Mouse (Mus musculus) adrenal gland, postnatal 10 days (tissue): ENCODE data around the gene Chd5. TPM values are rescaled to one million over a fixed set of nuclear protein-coding genes. Genes with fewer than 3 reads are reported as not detected.

ENCODE experiments used
- DNase-seq: peaks from one replicate; pipeline ENCODE4 v3.0.0; 2021; ENCODE audit warnings: mixed read lengths
- total RNA-seq, 2 experiments: library from RNA; stranded (reverse); gene quantifications; 2 replicates each; pipeline ENCODE4 v1.2.3; 2021

The Chd5 gene
- total RNA-seq, 2 experiments from 2014 or later, result 8.8 TPM

DNA sequence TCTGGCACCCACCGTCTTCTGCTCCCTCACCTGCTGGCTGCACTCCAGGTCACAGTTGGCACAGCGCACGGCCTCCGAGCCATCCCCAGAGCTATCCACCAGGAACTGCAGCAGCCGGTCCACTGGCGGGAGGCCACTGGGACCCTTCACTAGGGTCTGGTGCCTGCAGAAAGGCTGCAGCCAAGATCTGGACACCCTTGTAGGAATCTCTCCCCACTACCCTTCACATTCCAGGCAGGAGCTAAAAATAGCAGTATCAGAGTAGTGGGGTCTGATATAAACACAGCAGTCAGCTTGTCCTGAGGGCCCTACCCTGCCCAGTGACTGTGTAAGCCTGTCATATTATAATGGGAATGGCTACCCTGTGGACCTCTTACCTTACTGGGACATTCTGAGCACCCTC, 20.8 kb upstream of the Chd5 start:
- no peak for DNase-seq

DNA sequence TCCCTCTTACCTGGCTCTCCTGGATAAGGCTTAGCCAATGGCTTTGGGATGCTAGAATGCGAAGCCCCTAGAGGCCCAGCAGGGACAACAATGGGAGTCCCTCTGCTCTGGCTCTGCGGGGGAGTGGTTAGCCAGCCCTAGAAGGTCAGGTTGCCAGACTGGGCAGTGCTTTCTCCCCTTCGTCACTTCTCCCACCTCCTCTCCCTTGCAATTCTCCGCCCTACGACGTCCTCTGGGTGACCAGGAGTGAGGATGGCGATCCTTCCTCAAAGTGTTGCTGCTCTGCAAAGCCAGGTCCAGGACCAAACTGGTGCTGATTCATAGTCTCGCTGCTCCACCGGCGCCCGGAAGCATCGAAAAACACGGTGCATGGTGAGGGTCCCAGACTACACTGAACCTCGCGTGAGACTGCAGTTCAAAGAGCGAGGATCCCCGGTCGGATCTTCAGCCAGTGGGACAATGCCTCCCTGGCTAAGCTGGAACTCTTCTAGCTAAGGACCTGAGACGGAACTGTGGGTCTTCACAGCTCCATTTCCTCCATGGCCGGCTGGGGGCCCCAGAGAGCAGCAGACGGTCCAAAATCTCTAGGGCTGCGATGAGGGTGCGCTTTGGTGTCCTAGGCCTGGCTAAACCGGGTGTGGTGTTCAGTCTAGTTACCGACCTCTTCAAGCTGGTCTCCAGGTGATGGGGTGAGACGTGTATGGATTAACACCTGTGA, 19.8 kb upstream of the Chd5 start, which contains the start of gene Rnf207:
Gene Rnf207 (minus strand): TSS at position 477 of the 718 bp plus-strand sequence.
- peak; percentile 76 for DNase-seq

DNA sequence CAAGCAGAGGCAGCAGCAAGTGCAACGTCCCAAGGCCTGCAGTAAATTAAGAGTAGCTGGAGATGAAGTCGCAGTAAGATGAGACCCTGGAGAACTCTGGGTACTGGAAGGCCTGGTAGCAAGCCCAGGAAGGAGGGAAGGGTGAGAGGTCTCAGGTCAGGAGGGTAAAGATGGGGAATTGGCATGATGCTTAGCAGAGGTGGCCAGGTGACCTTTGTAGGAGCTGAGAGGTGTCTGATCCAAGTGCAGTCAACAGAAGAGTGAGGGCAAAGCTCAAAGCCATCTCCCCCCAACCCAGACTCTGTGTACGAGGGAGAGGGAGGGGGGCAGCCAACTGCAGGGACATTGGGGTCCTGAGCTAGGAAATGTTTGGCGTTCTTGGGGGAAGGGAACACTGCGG, 17.0 kb upstream of the Chd5 start:
- no peak for DNase-seq

- DNase-seq, result no peak
Observed at GRCm38 (mm10) chr4:152324641-152325562, 13.5 kb upstream of the Chd5 start.

DNA sequence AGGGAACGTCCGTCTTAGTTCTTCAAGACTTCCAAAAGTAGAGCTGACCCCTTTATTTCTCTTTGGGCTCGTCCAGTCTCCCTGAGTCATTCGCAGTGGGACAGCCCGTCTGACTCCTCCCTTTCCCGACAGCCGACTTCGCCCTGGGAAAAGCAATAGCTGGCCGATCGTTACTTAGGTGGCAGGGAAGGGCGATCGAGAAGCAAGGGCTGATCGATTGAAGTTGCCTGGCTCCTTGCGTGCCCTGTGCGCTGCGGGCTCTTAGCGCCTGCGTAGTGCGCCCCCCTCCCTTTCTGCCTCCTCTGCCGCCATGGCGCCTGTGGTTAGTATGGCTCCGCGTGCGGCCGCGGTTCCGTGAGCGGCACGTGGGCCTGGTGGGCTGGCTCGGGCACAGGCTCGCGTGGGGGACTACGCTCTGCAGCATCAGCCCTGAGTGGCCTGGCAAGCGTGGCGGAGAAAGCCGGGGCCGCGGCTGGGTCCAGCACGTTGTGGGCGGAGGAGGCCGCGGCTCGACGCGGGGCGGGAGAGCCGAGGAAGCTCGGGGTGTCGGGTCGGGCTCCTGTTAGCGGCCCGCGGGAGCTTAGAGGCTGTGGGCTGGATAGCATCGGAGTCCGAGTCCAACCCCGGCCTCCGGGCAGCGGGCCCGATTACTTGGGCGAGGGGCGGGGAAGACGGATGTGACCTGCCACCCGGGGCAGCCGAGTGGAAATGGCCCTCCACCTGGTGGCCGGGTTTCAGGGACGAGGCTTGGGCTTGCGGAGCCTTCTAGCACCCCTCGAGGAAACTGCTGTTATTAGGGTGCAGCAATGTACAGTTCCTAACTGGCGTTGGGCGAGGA, 12.7 kb upstream of the Chd5 start, which contains the start of gene Rpl22:
Gene Rpl22 (plus strand): TSS at position 169 of the 838 bp plus-strand sequence.
- DNase-seq, result peak; percentile 92

- DNase-seq, result no peak
Observed at GRCm38 (mm10) chr4:152326543-152326942, 11.9 kb upstream of the Chd5 start.

- DNase-seq, result peak; percentile 61
Observed at GRCm38 (mm10) chr4:152328691-152329090, 9.8 kb upstream of the Chd5 start.

- peak; percentile 82 for DNase-seq
Observed at GRCm38 (mm10) chr4:152332952-152333351, 5.5 kb upstream of the Chd5 start.

GRCm38 (mm10) chr4:152333587-152333986, 4.9 kb upstream of the Chd5 start:
- no peak for DNase-seq

DNA sequence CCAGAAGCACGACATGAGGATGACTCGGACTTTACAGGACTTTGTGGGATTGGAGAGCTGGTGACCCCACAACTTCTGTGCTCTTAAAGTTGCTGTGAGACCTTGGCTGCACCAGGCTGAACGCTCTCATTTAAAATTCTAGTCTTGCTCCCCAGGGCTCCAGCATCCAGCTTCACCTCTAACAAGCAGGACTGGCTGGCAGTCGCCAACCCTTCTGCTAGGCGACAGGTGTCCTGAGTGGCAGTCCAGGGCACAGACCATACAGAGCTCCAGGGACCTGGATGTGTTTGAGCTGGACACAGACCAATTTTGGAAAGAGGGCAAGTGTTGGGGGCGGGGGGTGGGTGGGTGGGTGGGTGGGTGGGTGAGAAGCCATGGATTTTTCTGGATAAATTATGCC, 679 bp upstream of the Chd5 start:
- DNase-seq, result no peak

DNA sequence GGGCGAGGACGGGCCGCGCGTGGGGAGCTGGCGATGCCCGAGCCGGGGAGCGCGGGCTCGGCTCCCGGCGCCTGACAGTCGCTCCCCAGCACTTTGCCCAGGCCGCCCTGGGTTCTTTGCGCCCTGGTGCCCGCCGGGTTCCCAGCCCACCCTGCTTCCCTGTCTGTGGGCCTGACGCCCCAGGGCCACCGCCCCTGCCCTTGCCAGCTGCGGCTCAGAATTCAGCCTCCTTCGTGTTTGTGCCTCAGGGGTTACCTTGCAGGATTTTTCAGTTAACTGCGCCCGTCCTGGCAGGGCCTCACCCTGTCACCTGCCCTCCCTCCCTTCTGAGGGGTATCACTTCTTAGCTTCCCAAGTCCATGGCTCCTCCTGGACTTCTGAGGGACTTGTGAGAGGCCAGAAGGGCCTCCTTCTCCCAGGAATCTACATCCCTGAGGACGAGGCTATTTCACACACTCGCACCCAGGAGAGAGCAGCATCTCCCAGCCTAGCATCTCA, 891 bp downstream of the Chd5 start:
- no peak for DNase-seq

DNA sequence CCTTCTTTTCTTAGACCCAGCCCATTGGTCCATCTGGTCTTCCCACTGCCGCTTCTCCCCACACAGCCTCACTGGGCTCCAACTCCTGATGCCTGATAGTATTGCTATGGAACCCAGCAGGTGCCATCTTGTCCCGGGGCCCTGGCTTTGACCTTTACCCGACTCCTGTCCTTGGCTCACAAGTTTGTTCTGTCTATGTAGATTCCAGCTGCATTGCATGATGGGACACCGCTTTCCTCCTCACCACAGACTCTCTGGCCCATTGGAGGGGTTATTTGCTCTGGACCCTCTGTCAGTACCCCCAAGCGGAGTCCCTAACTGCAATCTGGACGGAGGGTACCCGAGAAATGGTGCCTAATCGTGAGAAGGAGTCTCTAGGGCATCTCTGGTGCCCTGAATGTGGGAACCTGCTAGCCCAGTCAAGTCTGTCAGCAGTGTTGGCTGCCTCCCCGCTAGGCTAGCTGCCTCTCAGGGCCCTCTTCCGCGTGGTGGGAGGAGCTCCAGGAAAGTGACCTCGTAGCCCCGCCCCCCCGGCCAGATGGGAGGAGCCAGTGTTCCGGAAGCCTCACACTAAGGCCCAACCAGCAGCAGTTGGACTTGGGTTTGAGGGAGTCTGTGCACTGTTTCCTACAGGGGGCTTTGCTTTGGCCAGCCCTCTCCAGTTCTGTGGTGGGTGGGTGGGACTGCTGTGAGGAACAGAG, 2.3 kb downstream of the Chd5 start:
- peak; percentile 47 for DNase-seq

DNA sequence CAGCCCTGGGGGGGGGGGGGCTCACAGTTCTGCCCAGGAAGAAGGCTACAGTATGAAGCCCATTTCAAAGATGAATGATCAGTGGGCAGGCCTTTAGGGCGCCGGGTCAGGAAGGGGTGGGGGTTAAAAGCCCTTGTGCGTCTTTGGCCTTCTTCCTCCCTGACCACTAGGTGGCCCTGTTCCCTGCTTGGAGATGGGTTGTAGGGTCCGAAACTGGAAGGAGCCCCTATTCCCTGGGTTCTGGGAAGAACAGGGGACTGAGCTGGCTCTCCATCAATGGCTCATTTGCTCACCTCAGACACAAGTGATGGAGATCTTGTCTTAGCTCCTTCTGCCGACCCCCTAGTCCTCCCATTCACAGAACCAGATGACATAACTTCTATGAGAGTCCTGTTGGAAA, 4.8 kb downstream of the Chd5 start:
- DNase-seq, result peak; percentile 48

- DNase-seq, result no peak
Observed at GRCm38 (mm10) chr4:152344651-152345050, 6.2 kb downstream of the Chd5 start.

DNA sequence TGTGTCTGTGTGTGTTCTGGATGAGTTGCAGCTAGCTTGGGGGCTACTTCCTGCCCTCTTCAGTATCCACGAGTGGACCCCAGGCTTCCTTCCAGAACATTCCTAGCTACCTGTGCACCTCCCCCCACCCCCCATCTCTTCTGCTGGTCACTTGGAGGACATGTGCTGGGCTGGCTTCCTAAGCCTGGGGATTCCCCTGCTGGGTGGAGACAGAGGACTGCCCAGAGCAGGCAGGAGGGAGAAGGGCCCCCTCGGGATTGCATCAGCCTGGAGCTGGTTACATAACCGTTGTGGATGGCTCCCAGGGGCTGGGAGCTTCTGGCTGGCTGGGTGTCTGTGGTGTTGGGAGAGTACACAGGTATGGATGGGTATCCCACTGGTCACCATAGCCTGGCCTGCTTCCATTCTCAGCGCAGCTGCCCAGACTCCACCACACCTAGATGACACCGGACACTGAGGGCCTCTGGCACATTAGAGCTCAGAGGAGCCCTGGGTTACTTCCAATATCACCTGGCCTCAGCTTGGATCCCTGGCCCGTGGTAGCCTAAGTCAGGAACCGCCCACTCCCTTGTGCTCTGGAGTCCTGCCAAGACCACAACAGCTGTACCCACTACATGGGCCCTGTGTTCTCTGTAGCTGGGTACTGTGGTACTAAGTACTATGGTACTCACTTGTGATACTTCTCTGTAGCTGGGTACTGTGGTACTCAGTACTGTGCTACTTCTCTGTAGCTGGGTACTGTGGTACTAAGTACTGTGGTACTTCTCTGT, 6.9 kb downstream of the Chd5 start:
- peak; percentile 73 for DNase-seq

GRCm38 (mm10) chr4:152349837-152350381, 11.5 kb downstream of the Chd5 start:
- no peak for DNase-seq

DNA sequence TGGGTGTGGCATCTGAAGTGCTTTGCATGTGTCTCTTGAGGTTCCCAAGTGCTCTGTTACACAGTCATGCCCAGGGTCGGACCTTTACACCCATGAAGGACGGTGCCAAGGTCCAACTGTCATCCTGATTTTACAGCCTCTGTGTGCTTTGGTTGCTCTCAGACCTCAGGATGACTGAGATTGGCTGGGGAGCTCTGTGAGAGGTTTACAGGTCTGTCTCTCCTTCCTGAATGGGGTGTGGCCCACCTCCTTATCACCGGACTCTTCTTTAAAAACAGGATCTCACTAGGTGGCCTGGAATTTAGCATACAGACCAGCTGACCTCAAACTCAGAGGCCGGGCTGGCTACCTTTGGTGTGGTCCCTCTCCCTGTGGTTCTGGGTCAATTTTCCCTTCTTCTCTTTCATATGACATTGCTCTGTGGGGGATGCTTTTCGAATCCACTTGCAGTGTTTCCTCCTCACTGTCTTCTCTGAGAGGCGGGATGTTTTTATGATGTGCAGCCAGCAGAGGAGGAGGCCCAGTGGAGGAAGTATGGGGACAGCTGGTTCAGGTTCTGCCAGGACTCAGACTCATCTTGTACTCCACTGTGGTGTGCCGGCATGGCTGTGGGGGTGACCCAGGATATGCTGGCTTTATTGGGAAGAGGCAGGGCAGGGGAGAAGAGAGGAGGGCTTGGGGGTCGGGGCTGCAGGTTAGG, 12.4 kb downstream of the Chd5 start:
- no peak for DNase-seq

DNA sequence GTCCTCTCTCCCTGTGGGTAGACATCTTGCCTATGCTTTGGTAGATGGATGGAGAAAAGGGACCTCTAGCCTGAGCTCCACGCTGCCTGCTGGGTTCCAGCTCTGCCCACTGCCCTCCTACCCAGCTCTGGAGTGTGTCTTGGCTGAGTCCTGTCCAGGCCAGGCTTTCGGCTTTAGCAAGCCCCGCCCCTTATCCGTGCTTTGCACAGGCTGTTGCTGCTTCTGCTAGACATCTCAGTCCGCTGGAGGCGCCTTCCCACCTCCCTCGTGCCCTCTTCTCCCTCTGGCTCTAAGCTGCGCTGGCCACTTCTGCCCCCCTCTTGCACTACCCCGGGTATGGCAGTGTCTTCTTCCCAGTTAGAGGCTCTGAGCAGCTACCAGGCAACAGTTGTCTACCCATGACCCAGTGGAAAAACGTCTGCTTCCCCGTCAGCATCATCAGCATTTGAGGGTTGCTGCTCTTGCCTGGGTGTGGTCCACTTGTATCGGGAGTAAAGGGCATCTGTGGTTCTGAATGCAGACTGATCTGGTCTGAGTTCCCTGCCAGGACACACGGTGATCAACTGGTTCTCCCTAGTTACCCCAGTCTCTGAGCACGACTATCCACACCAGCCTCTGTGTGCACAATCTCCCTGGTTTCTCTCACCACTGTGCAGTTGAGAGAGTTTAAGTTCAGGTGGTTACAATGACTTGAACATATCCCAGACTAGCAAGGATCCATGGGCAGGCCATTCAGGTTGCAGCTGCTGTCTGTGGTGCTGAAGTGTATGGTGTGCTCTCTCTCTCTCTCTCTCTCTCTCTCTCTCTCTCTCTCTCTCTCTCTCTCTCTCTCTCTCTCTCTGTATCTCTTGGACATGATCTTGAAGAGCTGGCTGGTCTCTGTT, 13.2 kb downstream of the Chd5 start:
- DNase-seq, result no peak
